Mouse (Mus musculus) CD8-positive naive resting alpha-beta T cell, adult 57 days (primary cell): Measurements from ENCODE around the gene Cdk10. TPM values are rescaled to one million over a fixed set of nuclear protein-coding genes. Genes with fewer than 3 reads are reported as not detected.

ENCODE experiments used
- total RNA-seq: library from RNA; stranded (reverse); gene quantifications from one replicate; pipeline ENCODE4 v1.2.4, GENCODE M21; 2023

Cdk10 gene
- 59.2 TPM for total RNA-seq

DNA sequence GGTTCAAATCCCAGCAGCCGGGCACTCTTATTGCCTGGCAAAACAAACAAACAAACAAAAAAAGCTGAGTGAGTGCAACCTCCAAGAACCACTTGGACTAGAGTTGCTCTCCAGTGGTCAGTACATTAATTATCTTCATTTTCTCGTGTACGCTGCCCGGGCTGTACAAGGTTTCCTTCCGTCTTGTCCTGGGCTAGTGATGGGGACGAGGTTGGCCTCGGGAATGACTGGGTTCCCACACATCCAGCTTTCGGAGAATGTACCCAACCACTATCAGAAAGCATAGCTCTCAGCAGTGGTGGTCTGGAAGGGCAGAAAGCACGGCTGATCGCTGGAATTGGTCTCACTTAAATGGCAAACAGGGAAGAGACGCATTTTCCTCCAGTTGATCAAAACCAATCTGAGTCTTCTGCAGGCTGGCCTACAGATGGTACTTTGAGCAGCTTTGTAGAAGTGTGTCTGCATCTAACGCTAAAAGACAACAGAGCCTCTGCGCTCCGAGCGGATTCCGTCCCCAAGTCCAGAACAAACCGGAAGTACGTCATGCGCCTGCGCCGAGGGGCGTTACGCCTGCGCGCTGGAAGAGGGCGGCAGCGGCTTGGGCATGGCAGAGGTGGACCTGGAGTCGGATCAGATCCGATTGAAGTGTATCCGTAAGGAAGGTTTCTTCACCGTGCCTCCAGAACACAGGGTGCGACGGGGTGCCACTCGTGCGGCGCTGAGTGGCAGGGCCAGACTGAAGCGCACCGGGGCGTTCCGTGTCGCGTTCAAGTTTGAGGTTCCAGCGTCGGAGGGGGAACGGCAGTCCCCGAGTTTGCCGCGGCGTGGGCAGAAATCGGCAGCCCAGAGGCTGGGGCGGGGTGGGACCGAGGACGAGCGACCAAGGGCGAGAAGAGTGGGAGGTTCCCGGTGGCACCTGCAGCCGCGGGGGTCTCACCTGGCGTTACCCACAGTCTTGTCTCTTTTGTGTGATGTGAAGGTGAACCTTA, at the start of gene Cdk10:
Cdk10 (plus strand) TSS at position 565 of the 989 bp plus-strand sequence.

DNA sequence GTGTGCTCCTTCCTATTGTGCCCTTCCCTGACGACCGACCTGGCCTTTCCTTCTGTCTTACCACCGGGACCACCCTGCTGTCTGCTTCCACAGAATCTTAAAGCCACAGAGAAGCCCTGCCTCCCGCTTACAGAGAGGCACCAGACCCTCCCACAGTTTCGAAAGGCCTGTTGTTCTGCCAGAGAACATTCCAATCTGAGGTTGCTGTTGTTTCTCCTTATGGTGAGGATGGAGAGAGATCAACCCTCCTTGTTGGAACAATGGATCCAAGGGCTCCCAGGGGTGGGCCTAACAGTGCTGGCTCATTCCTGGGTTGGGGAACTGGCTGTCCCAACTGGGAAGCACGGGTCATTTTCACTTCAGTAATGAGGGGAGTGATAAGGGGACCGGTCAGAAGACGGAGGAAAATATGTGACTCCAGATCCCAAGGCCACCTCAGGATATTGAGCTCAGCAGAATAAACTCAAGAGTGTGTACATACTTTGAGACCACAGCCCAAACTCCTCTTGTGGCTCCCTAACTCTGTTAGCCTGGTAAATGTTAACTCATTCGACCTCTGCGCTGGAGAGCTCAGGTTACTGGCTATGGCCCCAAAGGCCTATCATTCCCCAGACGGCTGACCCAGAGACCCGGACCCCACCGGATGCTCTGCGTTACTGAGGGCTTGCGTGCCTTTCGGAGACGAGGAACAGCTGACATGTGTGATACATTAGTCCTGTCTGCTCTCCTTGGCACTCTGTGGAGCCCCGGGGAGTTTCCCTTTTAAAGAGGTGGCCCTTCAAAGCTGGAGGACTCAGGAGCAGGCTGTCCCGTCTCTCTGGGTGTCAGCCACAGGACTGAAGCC, 38.9 kb upstream of the Cdk10 start, which contains the start of gene Dpep1:
Dpep1 (plus strand) TSS at position 677 of the 844 bp plus-strand sequence.

DNA sequence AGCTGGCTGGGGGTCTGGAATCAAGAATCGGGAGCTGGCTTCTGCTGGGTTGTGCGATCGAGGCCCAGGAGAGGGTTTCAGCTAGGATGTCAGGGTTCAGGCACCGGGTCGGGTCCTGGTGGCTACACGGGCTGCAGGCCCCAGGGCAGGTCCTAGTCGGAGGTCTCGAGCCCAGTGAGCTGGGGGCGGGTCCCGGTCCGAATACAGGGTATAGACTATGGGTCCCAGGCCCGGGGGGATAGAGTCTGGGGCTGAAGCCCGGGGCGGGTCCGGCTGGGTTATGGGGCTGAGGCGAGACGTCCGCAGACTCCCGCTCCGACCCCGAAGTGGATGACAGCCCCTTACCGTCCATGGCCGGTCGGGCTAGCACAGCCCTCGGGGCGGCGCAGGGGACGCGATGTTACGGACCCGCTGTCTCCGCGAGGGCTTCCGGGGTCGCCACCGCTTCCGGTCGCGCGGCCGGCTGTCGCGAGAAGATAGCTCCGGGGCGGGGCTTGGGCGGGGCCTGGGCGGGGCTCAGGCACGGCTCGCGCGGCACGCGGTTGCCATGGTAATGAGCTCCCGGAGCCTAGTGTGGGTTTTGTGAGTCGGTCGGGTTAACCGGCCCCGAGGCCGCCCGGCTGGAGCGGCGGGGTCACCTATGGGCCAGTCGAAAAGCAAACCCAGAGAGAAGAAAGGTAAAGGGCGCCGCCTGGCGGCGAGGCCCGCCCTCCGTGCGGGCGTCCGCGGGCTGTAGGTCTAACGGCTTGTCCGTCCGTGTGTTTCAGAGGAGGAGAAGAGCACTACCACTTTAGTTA, 12.1 kb upstream of the Cdk10 start, which contains the start of the genes Chmp1a and Spata33:
Chmp1a (minus strand) TSS at position 443 of the 797 bp plus-strand sequence.
Spata33 (plus strand) TSS at position 512 of the 797 bp plus-strand sequence.

DNA sequence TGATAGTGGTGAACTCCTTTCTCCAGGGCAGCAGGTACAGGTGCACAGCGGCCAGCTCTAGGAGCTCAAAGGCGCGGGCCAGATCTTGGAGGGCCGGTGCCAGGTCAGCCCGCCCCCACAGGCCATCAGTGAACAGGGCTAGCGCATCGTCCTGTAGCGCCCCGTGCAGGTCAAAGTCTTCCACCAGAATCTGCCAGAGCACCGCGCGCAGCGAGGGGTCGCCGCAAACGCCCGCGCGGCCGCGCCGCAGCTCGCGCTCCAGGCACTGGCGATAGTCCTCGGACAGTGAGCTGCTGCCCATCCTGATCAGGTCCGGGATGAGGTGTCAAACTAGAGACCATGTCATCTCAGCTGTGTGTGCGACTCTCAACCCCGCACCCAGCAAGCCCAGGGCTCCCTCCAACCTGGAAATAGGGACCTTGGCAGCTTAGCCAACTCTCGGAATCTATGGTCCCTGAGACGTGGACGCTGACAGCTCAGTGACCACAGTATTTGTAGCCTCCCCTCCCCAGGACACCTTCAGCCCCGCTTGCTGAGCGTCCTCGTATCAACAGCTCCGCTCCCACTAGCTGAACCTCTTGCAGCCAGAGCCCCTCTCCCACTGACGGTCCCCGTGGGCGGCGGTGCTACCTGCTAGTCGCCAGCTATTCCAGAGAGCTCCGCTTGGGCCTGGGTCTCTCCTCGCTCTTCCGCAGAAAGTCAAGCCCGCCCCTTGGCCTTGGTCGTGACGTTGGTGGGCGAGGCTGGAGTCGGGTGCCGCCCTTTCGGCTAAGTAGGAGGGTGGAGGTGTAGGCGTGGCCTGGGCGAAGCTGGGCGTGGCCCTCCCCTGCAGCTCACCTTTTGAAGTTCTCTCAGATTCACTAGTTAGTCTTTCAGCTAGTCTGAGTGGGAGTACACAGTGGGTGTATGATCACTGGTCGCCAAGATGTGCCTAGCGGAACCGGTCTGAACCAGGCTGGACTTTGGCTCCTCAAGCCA, 11.2 kb downstream of the Cdk10 start, which contains the start of gene Spata2l:
Spata2l (minus strand) TSS at position 714 of the 978 bp plus-strand sequence.

DNA sequence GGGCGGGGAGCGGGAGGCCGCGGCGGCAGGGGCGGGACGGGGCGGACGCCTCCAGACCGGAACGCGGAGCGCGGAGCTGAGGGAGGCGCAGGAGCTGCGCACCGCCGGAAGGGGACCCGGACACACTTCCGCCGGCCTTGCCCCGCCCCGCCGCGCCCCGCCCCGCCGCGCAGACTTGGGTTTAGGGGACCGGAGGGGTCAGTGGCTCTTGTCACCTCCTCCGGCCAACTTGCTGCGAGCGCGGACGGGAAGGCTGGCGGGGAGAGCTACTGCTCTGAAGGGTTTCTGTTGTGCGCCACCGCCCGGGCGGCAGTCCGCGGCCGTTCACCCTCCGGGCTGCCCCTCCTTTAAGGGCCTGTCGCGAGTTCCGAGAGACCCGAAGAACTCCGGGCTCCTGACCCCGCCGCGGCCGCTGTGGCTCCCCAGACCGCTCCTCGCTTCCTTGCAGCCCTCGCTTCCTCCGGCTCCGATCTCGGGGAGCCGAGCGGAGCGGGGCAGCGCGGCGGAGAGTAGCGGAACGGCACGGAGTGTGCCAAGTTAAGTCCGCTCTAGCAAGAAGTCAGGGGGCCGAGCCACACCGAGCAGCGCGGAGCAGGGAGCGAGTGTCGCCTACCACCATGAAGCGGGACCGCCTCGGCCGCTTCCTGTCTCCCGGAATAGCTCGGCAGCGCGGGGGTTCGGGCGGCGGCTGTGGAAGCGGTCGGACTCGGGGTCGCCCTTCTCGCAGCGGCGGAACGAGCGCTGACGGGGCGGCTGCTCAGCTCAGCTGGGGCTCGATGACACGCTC, 29.6 kb downstream of the Cdk10 start, which contains the start of the genes Zfp276 and Vps9d1:
Zfp276 (plus strand) TSS at position 97 of the 787 bp plus-strand sequence.
Vps9d1 (minus strand) TSS at position 250 of the 787 bp plus-strand sequence.

Other genes starting within 250 kb of the Cdk10 start
- gene Ankrd11, start 182.6 kb upstream of the Cdk10 start, total RNA-seq = 327 TPM
- 55.4 TPM for gene Spg7, start 161.9 kb upstream of the Cdk10 start, total RNA-seq
- gene Rpl13, start 122.5 kb upstream of the Cdk10 start, total RNA-seq = 2,033 TPM
- gene Cpne7, start 107.5 kb upstream of the Cdk10 start, total RNA-seq = 0.58 TPM
- not detected for gene Sult5a1, start 66.5 kb upstream of the Cdk10 start, total RNA-seq
- not detected for gene Dpep1, start 38.6 kb upstream of the Cdk10 start, total RNA-seq
- 62.4 TPM for gene Chmp1a, start 12.1 kb upstream of the Cdk10 start, total RNA-seq
- gene Spata33, start 12.0 kb upstream of the Cdk10 start, total RNA-seq = 0.28 TPM
- gene Spata2l, start 11.4 kb downstream of the Cdk10 start, total RNA-seq = 8.7 TPM
- 29.9 TPM for gene Zfp276, start 29.4 kb downstream of the Cdk10 start, total RNA-seq
- 38.6 TPM for gene Vps9d1, start 29.5 kb downstream of the Cdk10 start, total RNA-seq
- gene Fanca, start 93.7 kb downstream of the Cdk10 start, total RNA-seq = 10.0 TPM
- gene Spire2, start 107.9 kb downstream of the Cdk10 start, total RNA-seq = not detected
- gene Tcf25, start 148.9 kb downstream of the Cdk10 start, total RNA-seq = 206 TPM
- 0.18 TPM for gene Mc1r, start 182.3 kb downstream of the Cdk10 start, total RNA-seq
- gene Tubb3, start 186.6 kb downstream of the Cdk10 start, total RNA-seq = 2.0 TPM
- gene Def8, start 198.7 kb downstream of the Cdk10 start, total RNA-seq = 13.2 TPM